Mouse (Mus musculus) forebrain, embryonic 16.5 days (tissue): ENCODE data around the gene Sh3pxd2b. TPM values are rescaled to one million over a fixed set of nuclear protein-coding genes. Genes with fewer than 3 reads are reported as not detected.

Experiments
- ATAC-seq: fragments of 200-750 bp; cut with Nextera tagmentation; 2 replicates; pipeline ENCODE4 v1.8.0; 2017; ENCODE audit warnings: mild to moderate bottlenecking, moderate library complexity
- H3K27ac ChIP-seq: fragments of 300-500 bp; sonication (generic); 2 replicates; pipeline ENCODE4 v1.5.1; 2014; ENCODE audit warnings: low read length, control low read depth
- H3K27me3 ChIP-seq: fragments of 300-500 bp; sonication (generic); replicated peaks from 2 replicates; pipeline ENCODE4 v1.6.1; 2014; ENCODE audit warnings: low read length; ENCODE audit not compliant: control insufficient read depth, insufficient read depth
- H3K36me3 ChIP-seq: fragments of 300-500 bp; sonication (generic); 2 replicates; pipeline ENCODE4 v1.6.1; 2014; ENCODE audit not compliant: control insufficient read depth, insufficient read depth
- H3K4me1 ChIP-seq: fragments of 300-500 bp; sonication (generic); replicated peaks from 2 replicates; pipeline ENCODE4 v1.6.1; 2014; ENCODE audit warnings: low read length; ENCODE audit not compliant: control insufficient read depth, insufficient read depth
- H3K4me2 ChIP-seq: fragments of 300-500 bp; sonication (generic); 2 replicates; pipeline ENCODE4 v1.6.1; 2014; ENCODE audit warnings: mild to moderate bottlenecking, low read length, control low read depth
- H3K4me3 ChIP-seq: fragments of 300-500 bp; sonication (generic); replicated peaks from 2 replicates; pipeline ENCODE4 v1.5.1; 2014; ENCODE audit warnings: mild to moderate bottlenecking, low read length, control low read depth
- H3K9ac ChIP-seq: fragments of 300-500 bp; sonication (generic); replicated peaks from 2 replicates; pipeline ENCODE4 v1.6.1; 2014; ENCODE audit warnings: low read depth, low read length, control low read depth
- H3K9me3 ChIP-seq: fragments of 300-500 bp; sonication (generic); 2 replicates; pipeline ENCODE4 v1.6.1; 2016; ENCODE audit warnings: low read length; ENCODE audit not compliant: control insufficient read depth
- WGBS: fragments of 180-500 bp; shearing (Covaris S2); extraction: QIAGEN DNeasy Blood & Tissue Kit; methylation state at CpG from one replicate; pipeline ENCODE4 v1.1.7; 2014; 5-methylcytosine and 5-hydroxymethylcytosine counted together
- polyA plus RNA-seq: library from polyadenylated mRNA; unstranded; fragments of >200 nt; fragmentation: Nextera tagmentation; extraction: Ambion mirVana; gene quantifications from 2 replicates; pipeline ENCODE4 v1.2.1, GENCODE M21; 2015

Gene Sh3pxd2b
- polyA plus RNA-seq, 1 experiment from 2014 or later: 22.4 TPM

GRCm38 (mm10) chr11:32425043-32425658, 77.5 kb downstream of the Sh3pxd2b start:
- Histone ChIP-seq H3K4me1 (no peaks in the 10 kb centered on the region), H3K36me3 (peaks cover 19% of the 10 kb centered on the region), H3K4me2 (no peak overlapping the region), H3K9me3 (no peaks in the 10 kb centered on the region), H3K4me3 (no peak overlapping the region), H3K9ac (no peak overlapping the region), H3K27me3 (no peaks in the 10 kb centered on the region), H3K27ac (no peak overlapping the region)
- 85% methylated on average over 10 of the region's 10 CpGs for WGBS
- no peak for ATAC-seq

- WGBS: 86% methylated on average over 7 of the region's 7 CpGs
Measured at GRCm38 (mm10) chr11:32427537-32427936, 79.9 kb downstream of the Sh3pxd2b start.

GRCm38 (mm10) chr11:32435410-32436060, 87.9 kb downstream of the Sh3pxd2b start:
- no peak overlapping the region for H3K4me3 ChIP-seq
- H3K36me3 ChIP-seq: no peaks in the 10 kb centered on the region
- H3K9ac ChIP-seq: no peak overlapping the region
- no peak overlapping the region for H3K4me2 ChIP-seq
- no peak for ATAC-seq
- no peak overlapping the region for H3K27ac ChIP-seq
- no peaks in the 10 kb centered on the region for H3K4me1 ChIP-seq
- WGBS: 75% methylated on average over 6 of the region's 6 CpGs
- no peaks in the 10 kb centered on the region for H3K27me3 ChIP-seq
- H3K9me3 ChIP-seq: no peaks in the 10 kb centered on the region

More at GRCm38 (mm10) chr11:32427537-32427936, 79.9 kb downstream of the Sh3pxd2b start:
- no peak overlapping the region for H3K9ac ChIP-seq
- H3K36me3 ChIP-seq: peaks cover 14% of the 10 kb centered on the region
- H3K4me3 ChIP-seq: no peak overlapping the region
- H3K4me2 ChIP-seq: no peak overlapping the region
- ATAC-seq: no peak
- no peak overlapping the region for H3K27ac ChIP-seq
- H3K9me3 ChIP-seq: no peaks in the 10 kb centered on the region
- no peaks in the 10 kb centered on the region for H3K4me1 ChIP-seq
- no peaks in the 10 kb centered on the region for H3K27me3 ChIP-seq

- Histone ChIP-seq H3K4me1 (no peaks in the 10 kb centered on the region), H3K27ac (no peak overlapping the region), H3K4me2 (no peak overlapping the region), H3K27me3 (no peaks in the 10 kb centered on the region; the same call in 1 of the 2 replicates), H3K36me3 (no peaks in the 10 kb centered on the region), H3K9me3 (no peaks in the 10 kb centered on the region; the same call in 1 of the 2 replicates), H3K4me3 (no peak overlapping the region), H3K9ac (no peak overlapping the region)
- WGBS: 79% methylated on average over 3 of the region's 3 CpGs
- no peak for ATAC-seq
Measured at GRCm38 (mm10) chr11:32442576-32442975, 95.0 kb downstream of the Sh3pxd2b start.

GRCm38 (mm10) chr11:32444266-32444665, 96.6 kb downstream of the Sh3pxd2b start:
- no peaks in the 10 kb centered on the region for H3K36me3 ChIP-seq
- no peak overlapping the region for H3K27ac ChIP-seq
- H3K27me3 ChIP-seq: no peaks in the 10 kb centered on the region; the same call in 1 of the 2 replicates
- H3K4me3 ChIP-seq: no peak overlapping the region
- 0% methylated on average over 1 of the region's 1 CpGs for WGBS
- H3K9me3 ChIP-seq: no peaks in the 10 kb centered on the region; the same call in 1 of the 2 replicates
- no peak overlapping the region for H3K9ac ChIP-seq
- H3K4me2 ChIP-seq: no peak overlapping the region
- no peaks in the 10 kb centered on the region for H3K4me1 ChIP-seq
- no peak for ATAC-seq

- H3K4me2 ChIP-seq: no peak overlapping the region
- no peak overlapping the region for H3K9ac ChIP-seq
- ATAC-seq: no peak
- no peaks in the 10 kb centered on the region; the same call in 1 of the 2 replicates for H3K9me3 ChIP-seq
- 79% methylated on average over 1 of the region's 1 CpGs for WGBS
- no peaks in the 10 kb centered on the region for H3K4me1 ChIP-seq
- no peaks in the 10 kb centered on the region; the same call in 1 of the 2 replicates for H3K27me3 ChIP-seq
- no peaks in the 10 kb centered on the region for H3K36me3 ChIP-seq
- H3K27ac ChIP-seq: no peak overlapping the region
- no peak overlapping the region for H3K4me3 ChIP-seq
Measured at GRCm38 (mm10) chr11:32445135-32445534, 97.5 kb downstream of the Sh3pxd2b start.

- Histone ChIP-seq H3K27me3 (no peaks in the 10 kb centered on the region; the same call in 1 of the 2 replicates), H3K4me3 (no peak overlapping the region), H3K9ac (no peak overlapping the region), H3K36me3 (no peaks in the 10 kb centered on the region), H3K9me3 (no peaks in the 10 kb centered on the region; the same call in 1 of the 2 replicates), H3K4me2 (no peak overlapping the region), H3K4me1 (0 out of 2 replicates have a peak, but pooled peaks cover 2% of the 10 kb centered on the region), H3K27ac (no peak overlapping the region)
- no peak for ATAC-seq
- 86% methylated on average over 6 of the region's 6 CpGs for WGBS
Measured at GRCm38 (mm10) chr11:32445637-32446226, 98.1 kb downstream of the Sh3pxd2b start.

- no peak for ATAC-seq
- H3K27me3 ChIP-seq: no peaks in the 10 kb centered on the region; the same call in 1 of the 2 replicates
- peaks cover 17% of the 10 kb centered on the region for H3K4me1 ChIP-seq
- H3K4me2 ChIP-seq: no peak overlapping the region
- no peak overlapping the region for H3K9ac ChIP-seq
- no peak overlapping the region for H3K4me3 ChIP-seq
- 0% methylated on average over 1 of the region's 1 CpGs for WGBS
- no peaks in the 10 kb centered on the region for H3K36me3 ChIP-seq
- no peak overlapping the region for H3K27ac ChIP-seq
- no peaks in the 10 kb centered on the region for H3K9me3 ChIP-seq
Measured at GRCm38 (mm10) chr11:32450216-32450615, 102.6 kb downstream of the Sh3pxd2b start.

GRCm38 (mm10) chr11:32451306-32451705, 103.7 kb downstream of the Sh3pxd2b start:
- H3K27me3 ChIP-seq: no peaks in the 10 kb centered on the region
- H3K27ac ChIP-seq: no peak overlapping the region
- H3K9me3 ChIP-seq: no peaks in the 10 kb centered on the region
- no peak overlapping the region for H3K4me3 ChIP-seq
- ATAC-seq: no peak
- H3K4me2 ChIP-seq: no peak overlapping the region
- no peaks in the 10 kb centered on the region for H3K36me3 ChIP-seq
- peaks cover 19% of the 10 kb centered on the region for H3K4me1 ChIP-seq
- 90% methylated on average over 6 of the region's 6 CpGs for WGBS
- no peak overlapping the region for H3K9ac ChIP-seq
